Mouse (Mus musculus) neutrophil, adult 5-6 weeks (primary cell): ENCODE measurements around the gene Lrrc9. TPM values are rescaled to one million over a fixed set of nuclear protein-coding genes. Genes with fewer than 3 reads are reported as not detected.
A peak's percentile ranks its signal among the peaks of the same experiment; 100 is the strongest.

Experiments
- ATAC-seq: fragments of 151-379, 151-347 bp; 2 replicates; pipeline ENCODE4 v1.8.0; 2017; ENCODE audit warnings: mild to moderate bottlenecking, moderate TSS enrichment; ENCODE audit not compliant: insufficient number of reproducible peaks, poor library complexity, low FRiP score, severe bottlenecking; ENCODE audit errors: extremely low read depth
- total RNA-seq: library from RNA; stranded (forward); fragments of 200-1000 nt; gene quantifications from 2 replicates; pipeline ENCODE4 v1.2.3, GENCODE M21; 2017

Gene Lrrc9
- total RNA-seq, 1 experiment from 2014 or later: not detected

DNA sequence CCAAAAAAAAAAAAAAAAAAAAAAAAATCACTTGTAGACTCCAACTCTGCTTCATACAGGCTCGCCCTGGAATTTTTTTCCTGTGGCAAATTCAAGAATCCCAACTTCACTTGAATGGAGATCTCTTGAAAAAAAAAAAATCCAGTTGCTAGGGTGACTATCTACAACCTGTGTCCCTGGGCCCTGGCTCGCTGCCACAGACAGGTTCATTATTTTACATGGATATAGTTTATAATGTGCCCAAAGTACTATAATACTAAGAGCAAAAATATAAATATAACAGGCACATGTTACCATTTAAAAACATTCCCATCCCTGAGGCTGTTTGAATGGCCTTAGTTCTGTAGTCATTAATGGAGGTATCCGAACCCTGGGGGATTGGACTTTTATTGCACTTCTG is 93.9 kb downstream of the Lrrc9 start:
- no peak for ATAC-seq

DNA sequence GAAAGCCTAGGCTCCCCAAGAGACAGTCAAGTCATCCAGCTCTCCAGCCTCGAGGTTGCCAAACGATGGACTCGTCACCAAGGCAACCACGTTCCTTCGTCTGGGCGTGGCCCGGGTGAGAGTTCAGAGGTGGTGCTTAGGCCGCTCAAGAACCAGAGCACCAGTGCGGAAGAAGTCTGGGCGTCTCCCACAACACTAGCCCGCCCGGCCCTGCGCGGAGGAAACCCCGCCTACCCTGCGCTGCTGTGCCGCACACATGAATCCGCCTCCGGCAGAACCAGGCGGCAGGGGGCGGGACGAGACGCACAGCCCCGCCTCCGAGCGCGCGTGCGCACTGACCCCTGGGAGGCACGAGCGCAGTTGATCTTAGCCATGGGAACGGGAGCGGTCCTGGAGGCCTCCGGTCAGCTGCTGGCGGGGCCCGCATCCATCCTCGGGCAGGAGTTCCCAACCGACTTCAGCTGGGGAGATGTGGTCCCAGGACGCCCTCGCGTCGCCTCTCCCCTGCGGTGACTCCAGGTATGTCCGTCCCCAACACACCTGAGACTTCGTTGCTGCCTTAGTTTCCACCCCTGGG is 94.4 kb downstream of the Lrrc9 start, which contains the start of gene Pcnx4:
Pcnx4 (plus strand) TSS at position 363 of the 577 bp plus-strand sequence.
- peak; percentile 99 for ATAC-seq

DNA sequence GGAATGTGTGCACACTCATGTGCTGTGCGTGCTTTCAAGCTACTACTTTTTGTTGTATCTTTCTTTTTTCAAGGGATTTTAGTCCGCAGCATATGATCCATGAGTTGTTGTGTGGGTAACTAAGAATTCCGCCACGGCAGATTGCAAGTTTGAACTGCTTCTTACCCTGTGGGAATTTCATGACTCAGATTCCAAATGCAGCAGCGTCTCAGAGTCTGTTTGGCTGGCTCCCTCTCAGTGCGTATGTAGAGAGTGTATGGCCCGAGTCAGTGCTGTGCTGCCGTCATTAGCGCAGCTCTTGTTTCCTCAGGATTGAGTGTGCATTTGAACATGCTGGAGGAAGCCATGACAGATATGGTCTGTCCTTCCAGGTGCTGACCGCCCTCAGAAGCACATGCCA is 96.9 kb downstream of the Lrrc9 start:
- ATAC-seq: no peak

- no peak for ATAC-seq
These were observed 112.7 kb downstream of the Lrrc9 start for GRCm38 (mm10) chr12:72554347-72554746.

GRCm38 (mm10) chr12:72564281-72564795 is 122.7 kb downstream of the Lrrc9 start:
- ATAC-seq: no peak

Other genes starting within 250 kb of the Lrrc9 start
- 0.47 and 0.61 TPM in 2 replicates for gene Rtn1, start 32.8 kb upstream of the Lrrc9 start, total RNA-seq
- 1.4 and 1.6 TPM in 2 replicates for gene Pcnx4, start 94.5 kb downstream of the Lrrc9 start, total RNA-seq
- not detected in 2 replicates for gene Gm4756, start 207.8 kb downstream of the Lrrc9 start, total RNA-seq
- gene Dhrs7, start 223.0 kb downstream of the Lrrc9 start, total RNA-seq: 262 and 271 TPM in 2 replicates